Mouse (Mus musculus) CH12.LX (cell line): Measurements from ENCODE around the gene Ppm1b.

Experiments
- POLR2A ChIP-seq: IDR thresholded peaks from 2 replicates; pipeline ENCODE4 v1.6.1; 2011; ENCODE audit warnings: low read depth, mild to moderate bottlenecking, improper control_type of control experiment, low read length
- USF1 ChIP-seq: IDR thresholded peaks from 2 replicates; pipeline ENCODE4 v1.6.1; 2014; ENCODE audit warnings: low read depth, mild to moderate bottlenecking, inconsistent platforms, low read length, improper control_type of control experiment

- no peak for TF ChIP-seq USF1
- no peak for TF ChIP-seq POLR2A
Measured at GRCm38 (mm10) chr17:85045160-85045559, 88.6 kb downstream of the Ppm1b start.
